Mouse (Mus musculus) spleen, postnatal 4 days (tissue): Measurements from ENCODE around the gene Traf2.

Source experiments
- DNase-seq, 2 experiments: peaks; one replicate each; pipeline ENCODE4 v3.0.0; 2022; ENCODE audit warnings: low spot score in 2 of 2

Gene Traf2

GRCm38 (mm10) chr2:25545996-25546810 lies 537 bp downstream of the Traf2 start:
- DNase-seq: no peak

GRCm38 (mm10) chr2:25541644-25542367 lies 4.9 kb downstream of the Traf2 start:
- peak in 1 of 2 experiments; percentile 57 for DNase-seq

GRCm38 (mm10) chr2:25540541-25540948 lies 6.2 kb downstream of the Traf2 start:
- peak in 1 of 2 experiments; percentile 54 for DNase-seq

- no peak for DNase-seq
Observed at GRCm38 (mm10) chr2:25536531-25536930, 10.2 kb downstream of the Traf2 start.

GRCm38 (mm10) chr2:25534866-25535182 lies 11.9 kb downstream of the Traf2 start:
- no peak for DNase-seq

GRCm38 (mm10) chr2:25534178-25534865 lies 12.4 kb downstream of the Traf2 start:
- DNase-seq: peak in 1 of 2 experiments; percentile 38

GRCm38 (mm10) chr2:25533707-25534106 lies 13.0 kb downstream of the Traf2 start:
- DNase-seq: no peak

GRCm38 (mm10) chr2:25526510-25527302 lies 20.0 kb downstream of the Traf2 start:
- DNase-seq: no peak

- no peak for DNase-seq
Observed at GRCm38 (mm10) chr2:25509912-25510311, 36.8 kb downstream of the Traf2 start.

GRCm38 (mm10) chr2:25506964-25507363 lies 39.8 kb downstream of the Traf2 start:
- DNase-seq: peak in 1 of 2 experiments; percentile 31

- no peak for DNase-seq
Observed at GRCm38 (mm10) chr2:25505860-25506259, 40.9 kb downstream of the Traf2 start.

GRCm38 (mm10) chr2:25505000-25505399 lies 41.7 kb downstream of the Traf2 start:
- no peak for DNase-seq

- DNase-seq: no peak
Observed at GRCm38 (mm10) chr2:25504538-25504937, 42.2 kb downstream of the Traf2 start.

GRCm38 (mm10) chr2:25502726-25503125 lies 44.0 kb downstream of the Traf2 start:
- DNase-seq: no peak

- DNase-seq: no peak
Observed at GRCm38 (mm10) chr2:25501593-25502486, 44.9 kb downstream of the Traf2 start, which contains the start of gene C8g. C8g (minus strand) TSS chr2:25501719.

GRCm38 (mm10) chr2:25500576-25501405 lies 45.9 kb downstream of the Traf2 start, which contains the start of gene Fbxw5:
Fbxw5 (plus strand) TSS chr2:25500750.
- peak; percentile 81 to 88 for DNase-seq

- no peak for DNase-seq
Observed at GRCm38 (mm10) chr2:25500071-25500575, 46.6 kb downstream of the Traf2 start.

GRCm38 (mm10) chr2:25498622-25499478 lies 47.9 kb downstream of the Traf2 start:
- no peak for DNase-seq
